Mouse (Mus musculus): ENCODE results near the gene Fnbp1.

The Fnbp1 gene

DNA sequence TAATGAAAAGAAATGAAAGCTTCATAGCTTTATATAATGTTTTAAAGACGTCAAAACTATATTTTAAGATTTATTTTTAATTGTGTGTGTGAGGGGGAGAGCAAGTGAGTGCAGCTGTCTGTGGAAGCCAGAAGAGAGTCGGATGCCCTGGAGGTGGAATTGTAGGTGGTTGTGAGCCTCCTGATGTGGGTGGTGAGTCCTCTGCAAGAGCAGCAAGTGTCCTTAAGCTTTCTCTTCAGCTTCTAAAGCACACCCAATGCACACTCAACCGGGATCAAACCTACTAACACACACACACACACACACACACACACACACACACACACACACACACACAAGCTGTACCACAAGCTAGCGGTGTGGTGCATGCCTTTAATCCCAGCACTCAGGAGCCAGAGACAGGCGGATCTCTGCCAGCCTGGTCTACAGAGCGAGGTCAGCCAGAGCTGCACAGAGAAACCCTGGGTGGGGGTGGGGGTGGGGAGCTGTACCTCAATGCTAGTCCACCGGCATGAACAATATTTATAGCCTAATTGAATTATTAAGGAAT lies 74.0 kb downstream of the Fnbp1 start:
- DNase-seq (ENCODE audit: low read depth, low spot score), result no peak

DNA sequence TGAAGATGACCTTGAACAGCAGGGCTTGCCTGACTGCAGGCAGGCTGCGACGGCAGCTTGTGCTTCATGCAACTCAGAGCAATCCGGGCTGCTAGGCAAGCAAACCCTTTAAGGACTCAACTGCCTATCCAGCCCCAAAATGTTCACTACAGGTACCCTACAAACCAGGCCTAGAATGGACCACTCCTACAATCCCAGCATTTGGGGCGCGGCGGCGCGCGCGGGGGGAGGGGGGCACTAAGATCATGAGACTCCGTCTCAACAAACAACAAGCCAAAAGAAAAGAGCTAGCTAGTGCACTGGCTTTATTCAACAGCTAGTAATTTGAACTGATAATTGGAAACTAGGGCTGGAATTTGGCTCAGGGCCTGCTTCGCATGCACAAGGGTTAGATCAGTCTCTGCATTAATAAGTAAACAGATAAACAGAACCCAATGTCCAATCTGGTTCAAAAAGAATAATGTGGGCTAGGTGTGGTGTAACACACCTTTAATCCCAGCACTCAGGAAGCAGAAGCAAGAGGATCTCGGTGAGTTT lies 74.7 kb downstream of the Fnbp1 start:
- DNase-seq (ENCODE audit: low read depth, low spot score), result no peak

DNA sequence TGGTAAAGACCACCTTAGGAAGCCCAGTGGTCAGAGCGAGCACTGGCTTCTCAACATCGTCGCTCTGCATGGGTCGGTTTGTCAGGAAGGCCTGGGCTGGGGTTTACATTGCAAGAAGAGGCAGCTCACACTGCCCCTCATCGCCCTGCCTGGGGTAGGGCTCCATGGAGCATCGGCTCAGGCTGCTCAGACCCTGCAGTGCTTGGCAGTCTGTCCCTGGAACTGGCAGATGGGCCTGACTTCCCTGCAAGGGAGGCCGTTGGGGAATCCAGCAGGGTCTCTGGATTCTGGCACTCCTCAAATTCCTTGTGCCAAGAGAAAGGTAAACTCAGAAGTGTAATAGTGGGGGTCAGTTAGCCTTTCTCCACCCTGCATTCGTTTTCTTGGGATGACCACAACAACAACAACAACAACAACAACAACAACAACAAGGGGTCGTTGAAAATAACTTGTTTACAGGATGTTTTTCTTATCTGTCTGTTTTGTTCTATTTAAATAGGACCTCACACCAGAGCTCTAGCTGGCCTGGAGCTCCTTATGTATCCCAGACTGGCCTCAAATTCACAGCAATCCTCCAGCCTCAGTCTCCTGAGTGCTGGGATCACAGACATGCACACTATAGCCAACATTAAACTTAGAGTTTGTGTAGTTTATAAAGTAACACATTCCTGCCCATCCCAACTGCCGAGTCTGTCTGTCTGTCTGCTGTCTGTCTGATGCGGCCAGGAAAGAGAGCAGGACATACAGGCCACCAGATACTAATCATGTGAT lies 75.6 kb downstream of the Fnbp1 start:
- no peak for DNase-seq (ENCODE audit: low read depth, low spot score)

DNA sequence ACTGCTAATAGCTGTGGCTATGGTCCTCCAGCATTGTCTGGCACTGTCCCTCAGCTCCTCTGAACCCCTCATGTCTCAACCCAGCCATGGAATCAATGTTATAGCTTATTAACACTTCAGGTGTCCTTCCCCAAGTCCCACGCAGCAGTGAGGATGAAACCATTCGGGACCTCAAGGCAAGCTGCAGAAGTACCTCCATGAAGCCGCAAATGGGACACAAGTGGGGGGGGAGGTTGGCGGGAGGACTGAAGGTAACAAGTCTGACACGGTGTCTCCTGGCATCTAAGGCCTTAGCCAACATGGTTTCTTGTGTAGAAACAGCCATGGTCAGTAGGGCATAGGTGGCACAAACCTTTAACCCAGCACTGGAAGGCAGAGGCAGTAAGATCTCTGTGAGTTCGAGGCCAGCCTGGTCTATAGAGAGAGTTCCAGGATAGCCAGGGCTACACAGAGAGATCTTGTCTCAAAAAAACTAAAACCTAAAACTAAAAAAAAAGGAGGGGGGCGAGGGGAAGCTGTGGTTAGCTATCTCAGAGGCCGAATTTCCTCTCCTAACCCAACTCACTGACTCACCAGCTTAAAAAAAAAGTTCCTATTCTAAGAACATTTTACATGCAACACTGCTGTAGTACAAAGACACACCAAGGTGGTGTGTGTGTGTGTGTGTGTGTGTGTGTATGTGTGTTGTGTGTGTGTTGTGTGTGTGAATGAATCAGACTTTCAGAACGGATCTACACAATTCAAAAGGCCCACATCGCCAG lies 79.8 kb downstream of the Fnbp1 start:
- DNase-seq (ENCODE audit: low read depth, low spot score), result no peak

DNA sequence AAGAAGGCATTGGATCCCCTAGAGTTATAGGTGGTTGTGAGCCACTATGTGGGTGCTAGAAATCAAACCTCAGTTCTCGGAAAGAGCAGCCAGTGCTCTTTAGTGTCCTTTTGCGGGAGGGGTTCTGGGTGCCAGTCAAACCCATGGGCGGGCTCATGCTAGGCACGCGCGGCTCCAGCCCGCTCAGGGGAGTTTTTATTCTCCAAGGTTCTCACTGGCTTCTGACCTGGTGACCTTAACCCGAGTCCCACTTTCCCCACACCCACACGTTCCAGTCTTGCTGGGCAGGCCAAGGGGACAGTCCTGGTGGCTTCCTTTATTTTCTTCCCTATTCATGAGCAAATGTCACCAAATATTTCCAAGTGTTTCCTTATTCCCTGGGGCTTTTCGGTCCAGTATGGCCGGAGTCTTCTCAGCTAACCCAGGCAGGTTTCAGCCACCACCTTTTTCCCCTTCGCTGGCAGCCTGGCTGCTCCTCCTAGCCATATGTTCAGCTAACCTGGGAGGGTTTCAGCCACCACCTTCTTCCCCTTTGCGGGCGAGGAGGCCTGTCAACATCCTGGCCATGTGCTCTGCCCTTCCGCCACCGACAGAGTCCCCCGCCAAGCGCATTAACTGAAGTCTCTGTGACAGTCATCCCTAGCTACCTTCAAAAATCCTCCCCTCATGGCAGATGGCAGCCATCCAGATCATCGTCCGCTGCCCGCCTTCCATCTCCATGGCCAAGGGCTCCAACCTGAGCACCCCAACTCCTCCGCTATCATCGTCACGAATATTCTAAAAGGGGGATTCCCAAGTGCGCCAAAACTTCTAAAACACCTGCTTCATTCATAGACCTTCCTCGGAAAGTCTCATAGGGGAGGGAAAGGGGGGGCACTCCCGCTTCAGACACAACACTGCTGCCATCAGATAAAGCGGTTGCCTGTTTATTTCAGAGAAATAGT lies 80.7 kb downstream of the Fnbp1 start:
- DNase-seq (ENCODE audit: low read depth, low spot score), result no peak

DNA sequence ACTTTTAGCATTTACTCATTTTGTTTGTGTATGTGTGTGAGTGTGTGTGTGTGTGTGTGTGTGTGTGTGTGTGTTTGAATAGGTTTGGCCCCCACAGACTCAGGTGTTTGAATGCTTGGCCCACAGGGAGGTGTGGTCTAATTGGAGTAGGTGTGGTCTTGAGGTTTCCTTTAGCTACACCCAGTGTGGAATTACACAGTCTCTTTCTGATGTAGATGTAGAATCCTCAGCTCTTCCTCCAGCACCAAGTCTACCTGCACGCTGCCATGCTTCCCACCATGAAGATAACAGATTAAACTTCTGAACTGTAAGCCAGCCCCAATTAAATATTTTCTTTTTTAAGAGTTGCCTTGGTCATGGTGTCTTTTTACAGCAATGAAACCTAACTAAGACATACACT lies 81.5 kb downstream of the Fnbp1 start:
- DNase-seq (ENCODE audit: low read depth, low spot score), result no peak

DNA sequence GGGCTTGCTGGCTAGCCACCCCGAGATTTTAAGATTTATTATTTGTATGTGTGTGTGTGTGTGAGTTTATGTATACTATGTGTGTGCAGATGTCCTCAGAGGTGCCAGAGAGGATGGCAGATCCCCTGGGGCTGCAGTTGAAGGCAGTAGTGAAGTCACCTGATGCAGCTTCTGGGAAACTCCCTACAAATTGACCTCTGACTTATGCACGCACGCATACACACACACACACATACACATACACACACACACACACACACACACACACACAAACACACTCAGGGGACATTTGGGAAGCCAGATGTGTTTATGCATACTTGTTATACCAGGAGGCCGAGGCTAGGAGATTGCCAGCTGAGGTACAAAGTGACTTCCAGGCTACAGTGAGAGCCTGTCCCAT lies 83.4 kb downstream of the Fnbp1 start:
- DNase-seq (ENCODE audit: low read depth, low spot score), result no peak

DNA sequence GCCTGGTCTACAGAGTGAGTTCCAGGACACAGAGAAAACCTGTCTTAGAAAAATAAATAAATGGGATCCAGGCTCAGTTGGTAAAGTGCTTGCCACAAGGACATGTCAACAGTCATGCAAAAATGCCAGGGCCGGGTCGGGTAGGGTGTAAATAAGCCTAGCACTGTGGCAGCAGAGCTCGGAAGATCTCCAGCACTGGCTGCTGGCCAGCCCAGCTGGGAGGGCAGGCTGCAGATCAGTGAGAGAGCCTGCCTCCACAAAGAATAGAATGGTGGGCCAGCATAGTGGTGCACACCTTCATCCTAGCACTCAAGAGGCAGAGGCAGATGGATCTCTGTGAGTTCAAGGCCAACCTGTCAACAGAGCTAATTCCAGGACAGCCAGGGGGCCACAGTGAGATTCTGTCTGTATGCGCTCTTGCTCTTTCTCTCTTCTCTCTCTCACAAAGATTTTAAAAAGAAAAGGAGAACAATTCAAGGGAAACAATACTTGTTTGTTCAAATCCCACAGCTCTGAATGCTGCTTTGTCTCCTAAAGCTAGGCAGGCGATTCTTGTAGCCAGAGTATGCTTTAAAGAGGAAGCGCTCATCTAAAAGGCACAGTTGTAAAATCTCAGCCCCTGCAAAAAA lies 84.1 kb downstream of the Fnbp1 start:
- no peak for DNase-seq (ENCODE audit: low read depth, low spot score)

GRCm38 (mm10) chr2:31056070-31056469 lies 85.7 kb downstream of the Fnbp1 start:
- DNase-seq (ENCODE audit: low read depth, low spot score), result no peak

GRCm38 (mm10) chr2:31053851-31054340 lies 87.9 kb downstream of the Fnbp1 start:
- DNase-seq (ENCODE audit: low read depth, low spot score), result no peak

DNA sequence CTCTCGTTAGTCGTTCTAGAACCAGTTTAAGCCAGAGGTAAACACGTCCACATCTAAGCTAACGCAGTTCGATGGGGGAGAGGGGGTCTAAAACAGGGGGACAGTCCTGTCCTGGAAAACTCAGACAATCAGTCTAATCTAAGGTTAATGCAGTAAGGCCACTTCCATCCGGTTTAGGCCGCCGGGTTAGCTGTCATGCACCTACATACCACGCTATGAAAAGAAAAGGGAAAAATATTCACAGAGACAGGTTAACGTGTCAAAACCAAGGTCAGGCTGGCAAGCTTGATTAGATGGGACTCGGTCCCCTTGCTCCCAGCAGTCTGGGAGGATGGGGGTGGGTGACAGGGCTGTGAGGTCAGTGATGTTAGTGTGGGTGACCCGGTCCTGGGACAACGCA lies 88.4 kb downstream of the Fnbp1 start:
- no peak for DNase-seq (ENCODE audit: low read depth, low spot score)

DNA sequence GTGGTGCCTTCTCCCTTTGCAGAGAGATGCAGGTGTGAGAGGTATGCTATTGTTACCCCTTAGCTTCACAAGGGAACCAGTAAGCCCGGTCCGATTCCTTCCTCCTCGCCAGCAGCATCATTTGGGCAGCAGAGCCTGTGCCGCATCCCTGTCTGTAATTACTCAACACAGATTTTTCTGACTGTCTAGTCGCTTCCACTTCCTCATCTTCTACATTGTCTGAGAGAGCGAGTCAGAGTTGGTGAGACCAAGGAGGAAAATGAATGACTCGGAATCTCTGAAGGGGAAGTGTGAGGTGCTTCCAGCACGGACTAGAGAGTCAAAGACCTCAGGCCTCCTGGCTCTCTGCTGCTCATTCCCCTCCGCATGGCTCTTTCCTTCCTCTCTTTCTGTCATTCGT lies 89.4 kb downstream of the Fnbp1 start:
- no peak for DNase-seq (ENCODE audit: low read depth, low spot score)

DNA sequence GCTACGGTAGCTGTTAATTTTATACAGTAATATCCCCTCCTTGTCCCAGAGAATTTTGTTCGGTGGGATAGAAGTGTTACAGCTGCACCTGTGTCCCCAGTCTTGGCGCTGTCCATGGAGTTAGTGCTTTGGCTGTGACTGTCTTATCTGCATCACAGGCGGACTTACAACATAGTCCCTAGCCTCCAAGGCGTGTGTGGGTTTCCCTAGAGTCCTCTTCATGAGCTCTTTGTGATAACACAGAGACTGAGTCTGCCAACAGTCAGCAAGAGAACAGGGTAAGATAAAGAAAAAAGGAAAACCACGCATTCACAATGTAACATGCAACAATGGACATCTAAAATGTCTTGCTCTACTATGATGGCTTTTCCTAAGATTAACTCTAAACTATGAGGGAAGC lies 93.8 kb downstream of the Fnbp1 start:
- DNase-seq (ENCODE audit: low read depth, low spot score), result no peak

GRCm38 (mm10) chr2:31043856-31044255 lies 98.0 kb downstream of the Fnbp1 start:
- no peak for DNase-seq (ENCODE audit: low read depth, low spot score)

DNA sequence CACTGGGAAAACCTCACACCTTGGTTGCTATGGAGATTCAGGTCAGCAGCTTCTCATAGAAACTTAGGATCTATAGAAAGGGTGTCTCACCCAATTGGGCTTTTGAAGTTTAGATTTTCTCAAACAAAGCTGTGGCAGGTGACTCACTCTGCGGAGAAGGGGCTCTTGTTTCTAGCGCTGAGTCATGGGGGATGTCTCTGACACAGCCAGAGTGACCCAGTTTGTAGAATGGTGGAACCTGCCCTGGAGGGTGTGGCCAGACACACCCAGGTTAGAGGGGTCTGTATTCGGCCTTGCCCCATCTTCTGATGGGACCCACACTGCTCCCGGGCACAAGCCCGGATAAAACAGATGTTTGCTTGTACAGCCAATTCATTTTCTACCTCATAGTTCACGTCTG lies 98.9 kb downstream of the Fnbp1 start:
- no peak for DNase-seq (ENCODE audit: low read depth, low spot score)

DNA sequence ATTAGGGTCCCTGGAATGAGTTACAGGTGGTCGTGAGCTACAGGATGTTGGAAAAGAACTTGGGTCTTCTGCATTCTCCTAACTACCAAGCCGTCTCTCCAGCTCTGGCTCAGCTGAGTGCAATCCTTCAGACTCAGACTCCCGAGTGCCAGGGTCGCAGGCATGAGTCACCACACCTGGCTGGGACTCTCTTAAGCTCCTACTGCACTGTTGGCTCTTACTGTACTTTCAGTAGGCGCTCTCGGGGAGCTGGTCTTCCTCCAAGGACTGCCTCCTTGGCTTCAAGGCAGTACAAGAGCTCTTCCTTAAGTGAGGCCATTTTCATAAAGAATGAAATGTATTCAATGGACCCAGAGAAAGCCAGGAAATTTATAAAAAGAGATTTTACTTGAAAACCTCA lies 100.4 kb downstream of the Fnbp1 start:
- no peak for DNase-seq (ENCODE audit: low read depth, low spot score)

- DNase-seq (ENCODE audit: low read depth, low spot score), result no peak
Measured at GRCm38 (mm10) chr2:31040487-31040886, 101.3 kb downstream of the Fnbp1 start.

DNA sequence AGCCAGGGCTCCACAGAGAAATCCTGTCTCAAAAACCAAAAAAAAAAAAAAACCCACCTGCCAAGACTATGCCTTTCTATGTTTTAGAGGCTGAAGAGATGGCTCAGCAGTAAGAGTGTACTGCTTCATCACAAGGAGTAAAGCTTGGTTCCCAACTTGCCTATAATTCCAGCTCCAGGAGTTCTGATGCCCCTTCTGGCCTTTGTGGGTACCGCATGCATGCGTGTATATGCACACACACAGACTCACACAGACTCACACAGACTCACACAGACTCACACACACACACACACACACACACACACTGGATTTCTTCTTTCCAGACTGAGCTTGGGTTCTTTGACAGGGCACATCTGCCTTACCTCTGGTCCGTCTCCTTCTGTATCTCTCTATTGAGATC lies 101.8 kb downstream of the Fnbp1 start:
- no peak for DNase-seq (ENCODE audit: low read depth, low spot score)

DNA sequence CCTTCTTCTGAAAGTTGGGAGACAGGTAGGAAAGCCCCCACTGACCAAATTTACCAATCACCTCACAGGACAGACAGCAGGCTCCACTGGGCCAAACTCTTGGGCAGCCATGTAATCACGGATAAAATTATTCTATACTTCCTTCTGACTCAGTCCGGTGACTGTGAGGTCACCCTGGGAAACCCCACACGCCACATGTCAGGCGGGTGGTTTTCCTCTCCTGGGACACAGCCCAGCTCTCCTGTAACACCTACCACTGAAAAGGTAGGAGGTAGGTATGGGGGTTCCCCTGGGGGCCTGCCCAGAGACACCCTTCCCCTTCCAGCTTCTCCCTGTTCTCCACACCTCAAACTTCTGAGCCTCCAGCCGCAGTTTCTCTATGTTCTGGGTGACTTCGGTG lies 105.0 kb downstream of the Fnbp1 start:
- no peak for DNase-seq (ENCODE audit: low read depth, low spot score)

DNA sequence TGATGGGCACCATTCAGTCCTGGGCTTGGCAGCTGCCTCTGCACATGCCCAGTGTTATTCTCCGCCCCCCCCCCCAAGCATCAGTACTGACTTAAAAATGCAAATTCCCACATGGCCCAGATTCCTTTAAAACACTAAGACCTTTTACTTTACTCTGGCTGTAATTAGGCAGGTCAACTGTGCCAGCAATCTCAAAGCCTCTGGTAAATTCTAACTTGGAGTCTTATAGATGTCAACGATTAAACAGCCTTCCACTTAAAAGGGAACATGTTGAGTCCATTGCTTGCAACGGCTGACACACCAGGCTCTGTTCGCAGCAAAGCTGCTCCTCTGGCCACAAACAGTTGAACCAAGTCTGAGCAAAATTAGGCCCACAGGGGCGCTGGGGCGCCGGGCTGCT lies 109.8 kb downstream of the Fnbp1 start:
- DNase-seq (ENCODE audit: low read depth, low spot score), result no peak

DNA sequence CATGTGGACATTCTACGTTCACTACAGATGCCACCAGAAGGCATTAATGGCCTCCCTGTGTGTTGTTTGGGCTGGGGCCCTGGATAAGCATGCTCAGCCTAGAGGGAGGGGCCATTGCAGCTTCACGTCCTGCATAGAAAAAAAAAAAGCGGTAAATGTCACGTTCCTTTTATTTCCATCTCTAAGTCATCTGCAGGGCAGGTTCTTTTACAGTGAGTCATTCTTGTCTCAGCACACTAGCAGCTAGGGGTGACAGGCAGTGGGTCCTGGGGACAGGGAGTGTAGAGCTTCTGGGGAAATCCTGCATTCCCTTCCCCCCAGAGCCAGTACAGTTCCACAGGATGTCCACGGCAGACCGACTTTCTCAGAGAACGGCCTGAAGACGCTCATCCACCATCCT lies 115.2 kb downstream of the Fnbp1 start:
- no peak for DNase-seq (ENCODE audit: low read depth, low spot score)
